Mouse (Mus musculus) small intestine, adult 2 months (tissue): Measurements from ENCODE around the gene Abhd2. TPM values are rescaled to one million over a fixed set of nuclear protein-coding genes. Genes with fewer than 3 reads are reported as not detected.
"Not testable (repeated sequence)": the region's sequence is repeated elsewhere in the genome, so short reads cannot be mapped to it uniquely, and the experiment has no call there.

Source experiments
- H3K27ac ChIP-seq: fragments of 200-500 bp; 2 replicates; pipeline ENCODE4 v1.5.1; 2012; ENCODE audit warnings: low read depth, low read length, control low read depth, inconsistent platforms; ENCODE audit not compliant: insufficient read depth
- H3K27me3 ChIP-seq: fragments of 200-500 bp; 2 replicates; pipeline ENCODE4 v1.6.1; 2012; ENCODE audit warnings: mild to moderate bottlenecking, moderate library complexity, low read length, inconsistent platforms; ENCODE audit not compliant: control insufficient read depth, insufficient read depth
- H3K36me3 ChIP-seq: fragments of 200-500 bp; 2 replicates; pipeline ENCODE4 v1.6.1; 2012; ENCODE audit warnings: mild to moderate bottlenecking, low read length, control low read depth, inconsistent platforms; ENCODE audit not compliant: control insufficient read depth, insufficient read depth
- H3K4me1 ChIP-seq: fragments of 200-500 bp; 2 replicates; pipeline ENCODE4 v1.6.1; 2012; ENCODE audit warnings: low read length, inconsistent platforms, mixed read lengths; ENCODE audit not compliant: control insufficient read depth, insufficient read depth, insufficient read length
- H3K4me3 ChIP-seq: fragments of 200-500 bp; 2 replicates; pipeline ENCODE4 v1.5.1; 2012; ENCODE audit warnings: low read depth, mild to moderate bottlenecking, control low read depth, inconsistent platforms, low read length, moderate library complexity
- CTCF ChIP-seq: fragments of 200-500 bp; IDR thresholded peaks from 2 replicates; pipeline ENCODE4 v1.5.1; 2012; ENCODE audit warnings: low read depth, mild to moderate bottlenecking, control low read depth, inconsistent platforms, low read length, moderate library complexity, mixed read lengths; ENCODE audit not compliant: insufficient replicate concordance, insufficient read length; ENCODE audit errors: extremely low read depth
- POLR2A ChIP-seq: fragments of 200-500 bp; IDR thresholded peaks from 2 replicates; pipeline ENCODE4 v1.6.1; 2012; ENCODE audit warnings: low read depth, mild to moderate bottlenecking, control low read depth, inconsistent platforms, low read length, moderate library complexity
- WGBS: fragments of 180-500 bp; shearing (Covaris S2); methylation state at CpG from one replicate; pipeline ENCODE4 v1.1.7; 2018; 5-methylcytosine and 5-hydroxymethylcytosine counted together
- polyA plus RNA-seq: library from polyadenylated mRNA; depleted of rRNA; stranded (reverse); fragments of >200 nt; gene quantifications from 2 replicates; pipeline ENCODE4 v1.2.3, GENCODE M21; 2012

The Abhd2 gene
- polyA plus RNA-seq, 1 experiment: 103 TPM

DNA sequence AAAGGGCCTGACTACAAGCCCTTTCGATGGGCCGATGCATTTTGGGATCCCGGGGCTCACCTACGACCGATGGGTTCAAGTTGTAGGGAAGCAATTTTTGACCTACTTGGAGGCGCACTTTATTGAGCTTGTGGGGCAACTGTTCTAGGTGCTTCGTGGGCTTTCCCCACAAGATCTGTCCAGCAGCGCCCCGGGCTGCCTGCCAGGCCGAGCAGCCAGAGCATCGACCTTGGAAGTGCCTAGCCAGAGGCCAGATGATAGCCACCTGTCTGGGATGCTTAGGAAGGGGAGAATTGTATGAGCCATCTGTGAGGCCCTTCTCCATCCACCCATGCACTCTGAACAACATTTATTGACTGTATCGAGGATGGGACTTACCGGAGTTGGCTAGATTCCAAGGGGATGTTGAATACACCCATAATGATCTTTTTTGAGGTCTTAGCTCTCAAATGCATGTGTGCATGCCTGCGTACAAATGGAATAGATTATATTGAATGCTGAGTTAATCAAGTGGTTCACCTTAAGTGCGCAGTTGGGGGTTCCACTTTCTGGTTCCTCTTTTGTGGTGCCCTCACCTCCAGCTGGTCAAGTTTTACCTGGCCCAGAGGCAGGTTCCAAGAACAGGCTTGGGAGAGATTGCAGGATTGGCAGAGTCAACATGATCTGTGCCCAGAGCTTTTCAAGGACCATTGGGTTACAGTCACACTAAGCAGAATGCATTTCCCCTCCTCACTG lies 906 bp downstream of the Abhd2 start:
- peaks cover 38% of the 10 kb centered on the region for H3K4me1 ChIP-seq
- H3K27me3 ChIP-seq: no peaks in the 10 kb centered on the region
- H3K27ac ChIP-seq: peak overlapping the region; percentile 97
- 3% methylated on average over 15 of the region's 15 CpGs for WGBS
- 0 out of 2 replicates have a peak, but pooled peaks cover 3% of the 10 kb centered on the region for H3K36me3 ChIP-seq
- TF ChIP-seq POLR2A (no peak), CTCF (no peak)
- H3K4me3 ChIP-seq: peak overlapping the region; percentile 90

DNA sequence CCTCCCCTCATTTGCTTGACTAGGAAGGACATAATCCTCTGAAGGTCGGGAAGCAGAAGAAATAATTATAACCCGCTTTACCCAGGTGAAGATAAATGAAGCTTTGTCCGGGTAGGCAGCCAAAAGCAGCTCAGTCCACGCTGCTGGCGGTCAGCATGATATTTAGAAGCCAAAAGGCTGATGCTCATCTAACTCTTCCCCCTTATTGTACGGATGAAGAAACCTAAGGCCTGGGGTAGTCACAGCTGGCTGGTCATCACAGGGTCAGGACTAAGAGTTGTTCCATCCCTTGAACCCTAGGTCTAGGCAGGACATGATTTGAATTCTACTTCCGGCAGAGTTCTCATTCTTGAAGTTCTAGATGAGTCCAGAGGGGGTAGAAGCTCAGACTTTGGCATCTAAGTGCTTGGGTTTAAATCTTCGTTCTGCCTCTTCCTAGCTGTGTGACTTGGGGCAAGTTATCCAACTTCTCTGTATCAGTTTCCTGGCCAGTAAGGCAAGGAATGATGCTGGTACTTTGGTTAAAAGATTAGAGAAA lies 1.5 kb downstream of the Abhd2 start:
- 0 out of 2 replicates have a peak, but pooled peaks cover 3% of the 10 kb centered on the region for H3K36me3 ChIP-seq
- TF ChIP-seq POLR2A: no peak
- no peak for TF ChIP-seq CTCF
- WGBS: 28% methylated on average over 8 of the region's 8 CpGs
- peak overlapping the region; percentile 97 for H3K27ac ChIP-seq
- peak overlapping the region; percentile 90 for H3K4me3 ChIP-seq
- H3K27me3 ChIP-seq: no peaks in the 10 kb centered on the region
- peaks cover 38% of the 10 kb centered on the region for H3K4me1 ChIP-seq

DNA sequence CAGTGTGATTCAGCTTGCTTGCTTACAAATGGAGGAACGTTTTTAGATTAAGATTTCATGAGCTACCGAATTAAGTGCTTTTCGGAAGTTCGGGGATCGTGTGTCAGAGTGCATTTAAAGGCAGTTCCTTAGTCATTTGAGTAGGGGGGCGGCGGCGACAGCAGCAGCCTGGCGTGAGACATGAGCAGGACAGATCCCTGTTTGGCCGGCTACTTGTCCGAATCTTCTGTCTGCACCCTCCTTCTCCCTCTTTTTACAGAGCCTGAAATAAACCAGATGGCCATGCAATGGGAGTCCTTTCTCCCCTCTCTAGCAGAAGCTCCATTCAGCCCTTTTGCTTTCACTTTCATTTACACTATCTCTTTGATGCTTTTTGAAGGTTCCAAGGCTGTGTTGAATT lies 2.3 kb downstream of the Abhd2 start:
- peak overlapping the region; percentile 67 for H3K4me3 ChIP-seq
- H3K4me1 ChIP-seq: peaks cover 38% of the 10 kb centered on the region
- H3K27ac ChIP-seq: peak overlapping the region; percentile 97
- 21% methylated on average over 11 of the region's 11 CpGs for WGBS
- TF ChIP-seq CTCF (no peak), POLR2A (0 out of 2 replicates have a peak, but pooled peaks have one; percentile 19)
- 0 out of 2 replicates have a peak, but pooled peaks cover 3% of the 10 kb centered on the region for H3K36me3 ChIP-seq
- no peaks in the 10 kb centered on the region for H3K27me3 ChIP-seq

- peaks cover 27% of the 10 kb centered on the region; the same call in 1 of the 2 replicates for H3K4me1 ChIP-seq
- 32% methylated on average over 13 of the region's 13 CpGs for WGBS
- H3K27ac ChIP-seq: peak overlapping the region; percentile 86
These were observed 5.4 kb downstream of the Abhd2 start for GRCm38 (mm10) chr7:79278432-79278831.

GRCm38 (mm10) chr7:79279376-79280029 lies 6.5 kb downstream of the Abhd2 start:
- TF ChIP-seq POLR2A (no peak), CTCF (no peak)
- peak overlapping the region; percentile 86 for H3K27ac ChIP-seq
- H3K4me3 ChIP-seq: peak overlapping the region; percentile 25
- no peaks in the 10 kb centered on the region for H3K27me3 ChIP-seq
- peaks cover 32% of the 10 kb centered on the region; the same call in 1 of the 2 replicates for H3K4me1 ChIP-seq
- WGBS: 13% methylated on average over 10 of the region's 10 CpGs
- peaks cover 9% of the 10 kb centered on the region; the same call in 1 of the 2 replicates for H3K36me3 ChIP-seq

More at GRCm38 (mm10) chr7:79278432-79278831, 5.4 kb downstream of the Abhd2 start:
- Histone ChIP-seq H3K4me3 (peak overlapping the region; percentile 17), H3K27me3 (no peaks in the 10 kb centered on the region), H3K36me3 (peaks cover 9% of the 10 kb centered on the region; the same call in 1 of the 2 replicates)
- no peak for TF ChIP-seq POLR2A
- TF ChIP-seq CTCF: no peak

DNA sequence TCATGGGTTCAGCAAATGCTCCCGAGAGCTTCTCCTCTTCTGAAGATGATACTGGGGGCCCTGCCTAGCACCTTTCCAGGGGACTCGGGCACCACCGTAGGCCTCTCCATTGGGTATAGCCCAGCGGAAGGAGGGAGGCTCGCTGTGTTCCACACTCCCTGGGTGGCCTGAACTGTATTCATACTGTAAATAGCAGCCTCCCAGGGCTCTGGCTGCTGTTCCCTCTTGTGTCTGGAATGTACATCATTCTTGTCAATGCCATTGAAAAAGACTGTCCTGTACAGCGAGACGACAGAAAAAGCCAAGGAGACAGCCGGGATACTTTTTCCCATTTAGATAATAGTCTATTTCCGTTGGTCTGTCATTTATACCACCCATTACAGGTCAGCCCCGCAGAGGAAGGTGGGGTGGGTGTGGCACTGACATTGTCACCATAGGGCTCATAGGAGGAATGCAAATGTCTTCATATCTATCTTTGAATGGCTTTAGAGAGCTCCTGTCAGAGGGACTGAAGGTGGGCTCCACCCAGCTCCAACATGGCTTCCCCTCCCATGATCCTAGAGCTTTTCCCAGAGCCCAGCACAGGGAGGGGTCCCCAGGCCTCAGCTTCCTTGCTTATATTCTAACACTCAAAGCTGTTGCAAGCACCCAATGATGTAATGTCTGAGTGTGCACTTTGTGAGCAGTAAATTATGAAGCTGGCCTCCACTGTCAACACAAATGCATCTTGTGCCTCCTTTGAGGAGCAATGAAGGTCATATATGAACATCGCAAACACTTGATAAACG lies 10.1 kb downstream of the Abhd2 start:
- Histone ChIP-seq H3K27ac (no peak overlapping the region), H3K36me3 (peaks cover 13% of the 10 kb centered on the region), H3K27me3 (no peaks in the 10 kb centered on the region), H3K4me1 (peaks cover 30% of the 10 kb centered on the region; the same call in 1 of the 2 replicates), H3K4me3 (no peak overlapping the region)
- 64% methylated on average over 12 of the region's 12 CpGs for WGBS
- TF ChIP-seq POLR2A (no peak), CTCF (no peak)

DNA sequence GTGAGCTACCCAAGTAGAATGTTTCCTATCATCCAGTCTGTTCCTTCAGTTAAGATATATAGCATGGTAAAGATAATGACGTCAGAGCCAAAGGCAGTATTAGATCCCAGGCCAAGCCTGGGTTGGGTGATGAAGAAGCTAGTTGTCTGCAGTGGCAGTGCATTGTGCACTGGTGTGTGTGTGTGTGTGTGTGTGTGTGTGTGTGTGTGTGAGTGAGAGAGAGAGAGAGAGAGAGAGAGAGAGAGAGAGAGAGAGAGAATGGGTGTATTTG lies 10.6 kb downstream of the Abhd2 start:
- 33% methylated on average over 1 of the region's 1 CpGs for WGBS

More for the DNA sequence above, 10.6 kb downstream of the Abhd2 start:
- H3K36me3 ChIP-seq: peaks cover 13% of the 10 kb centered on the region
- not testable (repeated sequence) for H3K4me3 ChIP-seq, H3K27me3 ChIP-seq, H3K27ac ChIP-seq
- peaks cover 27% of the 10 kb centered on the region; the same call in 1 of the 2 replicates for H3K4me1 ChIP-seq
